Mouse (Mus musculus): ENCODE results near the gene Homez. TPM values are rescaled to one million over a fixed set of nuclear protein-coding genes. Genes with fewer than 3 reads are reported as not detected.

Gene Homez
- polyA plus RNA-seq, 1 experiment from 2014 or later = 13.6 TPM

DNA sequence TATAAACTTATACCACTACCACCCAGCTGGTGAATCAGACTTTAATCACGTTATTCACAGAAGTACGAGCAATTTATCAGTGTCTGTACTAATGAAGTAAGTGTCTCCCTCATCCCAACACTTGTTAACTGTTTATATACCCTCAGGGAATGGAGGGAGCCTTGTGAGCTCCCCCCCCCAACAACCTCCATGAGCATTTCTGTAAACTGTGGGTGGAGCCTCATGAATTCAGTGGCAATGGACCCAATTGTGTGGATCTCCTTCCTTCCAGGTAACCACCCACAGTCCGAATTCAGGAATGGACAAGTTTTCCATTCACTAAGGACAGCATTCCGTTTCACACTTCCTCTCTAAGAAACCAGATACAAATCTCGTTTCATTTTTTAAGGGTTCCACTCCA, 5.1 kb downstream of the Homez start:
- Histone ChIP-seq H3K4me2 (no peak overlapping the region), H3K9me3 (no peaks in the 10 kb centered on the region), H3K4me1 (replicated peaks) (peaks cover 12% of the 10 kb centered on the region), H3K27me3 (no peaks in the 10 kb centered on the region), H3K9ac (no peak overlapping the region), H3K27ac (replicated peaks) (no peak overlapping the region), H3K36me3 (no peaks in the 10 kb centered on the region), H3K4me3 (no peak overlapping the region)
- 88% methylated on average over 5 of the region's 5 CpGs for WGBS
- no peak for ATAC-seq (ENCODE audit: low read depth)

DNA sequence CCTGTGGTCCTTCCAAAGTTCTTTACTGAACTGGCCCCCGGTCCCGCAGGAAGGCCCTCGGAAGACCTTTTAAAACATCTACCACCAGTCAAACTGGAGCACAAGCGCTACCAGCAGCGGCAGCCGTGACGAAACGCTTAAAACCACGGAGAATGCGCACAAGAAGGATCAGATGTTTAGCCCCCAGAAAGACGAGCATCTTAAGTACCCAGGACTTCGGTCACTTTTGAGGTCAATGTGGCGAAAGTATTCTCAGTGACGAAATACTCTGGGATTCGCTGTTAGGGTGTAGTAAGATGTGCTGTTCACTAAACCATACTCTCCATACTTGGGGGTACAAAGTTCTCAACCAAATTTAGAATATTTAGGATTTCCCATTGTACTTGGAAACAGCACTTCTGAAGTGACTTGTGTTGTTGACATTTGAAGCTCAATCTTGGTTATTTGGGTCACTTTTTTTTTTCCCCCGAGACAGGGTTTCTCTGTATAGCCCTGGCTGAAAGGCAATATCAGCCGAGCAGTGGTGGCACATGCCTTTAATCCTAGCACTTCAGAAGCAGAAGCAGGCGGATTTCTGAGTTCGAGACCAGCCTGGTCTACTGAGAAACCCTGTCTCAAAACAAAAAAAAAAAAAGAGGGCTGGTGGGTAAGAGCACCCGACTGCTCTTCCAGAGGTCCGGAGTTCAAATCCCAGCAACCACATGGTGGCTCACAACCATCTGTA, 6.3 kb downstream of the Homez start:
- Histone ChIP-seq H3K9ac (peak overlapping the region; percentile 96), H3K27ac (replicated peaks) (peak overlapping the region; percentile 61), H3K36me3 (no peaks in the 10 kb centered on the region), H3K27me3 (no peaks in the 10 kb centered on the region), H3K4me2 (peak overlapping the region; percentile 87), H3K4me1 (replicated peaks) (peaks cover 12% of the 10 kb centered on the region), H3K4me3 (peak overlapping the region; percentile 97), H3K9me3 (no peaks in the 10 kb centered on the region)
- ATAC-seq (ENCODE audit: low read depth) = peak; percentile 17; the same call in 1 of the 2 replicates
- 18% methylated on average over 21 of the region's 21 CpGs for WGBS

DNA sequence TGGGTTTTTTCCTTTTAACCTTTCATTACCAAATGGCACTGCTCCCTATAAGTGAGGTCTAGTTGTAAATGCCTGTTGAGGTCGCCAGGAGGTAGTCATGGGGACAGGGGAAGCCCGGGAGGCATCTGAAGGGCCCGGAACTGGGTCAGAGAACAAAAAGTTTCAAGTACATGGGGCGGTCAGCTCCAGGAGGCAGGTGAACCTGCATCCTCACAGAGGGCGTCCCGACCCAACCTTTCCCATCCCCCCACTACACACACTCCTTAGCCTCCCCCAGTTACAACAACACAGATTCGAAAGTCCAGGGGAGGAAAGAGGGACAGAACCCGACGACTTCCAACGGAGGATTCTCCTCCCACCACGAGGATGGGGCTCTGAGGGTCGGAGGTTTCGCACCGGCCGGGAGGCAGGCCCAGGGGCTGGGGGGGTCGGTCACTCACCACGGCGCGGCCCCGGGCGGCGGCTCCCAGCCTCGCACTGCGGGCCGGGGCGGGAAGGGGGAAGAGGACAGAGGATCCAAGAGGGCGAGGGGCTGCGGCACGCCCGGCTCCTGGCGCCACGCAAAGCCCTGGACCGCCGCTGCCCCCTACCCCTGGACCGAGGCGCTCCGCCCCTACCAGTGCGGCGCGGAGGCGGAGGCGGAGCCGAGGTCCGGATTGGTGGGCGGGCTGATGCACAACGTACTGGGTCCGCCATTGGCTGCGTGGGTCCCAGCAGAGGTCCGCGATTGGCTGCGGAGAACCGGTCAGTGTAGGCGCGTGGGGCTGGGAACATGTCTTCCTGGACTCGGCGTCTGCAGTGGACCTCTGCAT, 7.1 kb downstream of the Homez start:
- no peaks in the 10 kb centered on the region for H3K9me3 ChIP-seq
- H3K27ac ChIP-seq (replicated peaks) = peak overlapping the region; percentile 79
- ATAC-seq (ENCODE audit: low read depth) = peak; percentile 100
- WGBS = 1% methylated on average over 52 of the region's 56 CpGs
- H3K27me3 ChIP-seq = no peaks in the 10 kb centered on the region
- peak overlapping the region; percentile 97 for H3K4me3 ChIP-seq
- peaks cover 12% of the 10 kb centered on the region for H3K4me1 ChIP-seq (replicated peaks)
- peak overlapping the region; percentile 87 for H3K4me2 ChIP-seq
- peak overlapping the region; percentile 96 for H3K9ac ChIP-seq
- H3K36me3 ChIP-seq = no peaks in the 10 kb centered on the region

GRCm38 (mm10) chr14:54860511-54860910, 10.2 kb downstream of the Homez start:
- peaks cover 12% of the 10 kb centered on the region for H3K4me1 ChIP-seq (replicated peaks)
- 38% methylated on average over 2 of the region's 2 CpGs for WGBS
- no peak for ATAC-seq (ENCODE audit: low read depth)
- H3K4me3 ChIP-seq = no peak overlapping the region
- H3K4me2 ChIP-seq = no peak overlapping the region
- H3K27ac ChIP-seq (replicated peaks) = no peak overlapping the region
- H3K36me3 ChIP-seq = peaks cover 22% of the 10 kb centered on the region
- H3K9ac ChIP-seq = no peak overlapping the region
- H3K9me3 ChIP-seq = no peaks in the 10 kb centered on the region
- H3K27me3 ChIP-seq = no peaks in the 10 kb centered on the region

DNA sequence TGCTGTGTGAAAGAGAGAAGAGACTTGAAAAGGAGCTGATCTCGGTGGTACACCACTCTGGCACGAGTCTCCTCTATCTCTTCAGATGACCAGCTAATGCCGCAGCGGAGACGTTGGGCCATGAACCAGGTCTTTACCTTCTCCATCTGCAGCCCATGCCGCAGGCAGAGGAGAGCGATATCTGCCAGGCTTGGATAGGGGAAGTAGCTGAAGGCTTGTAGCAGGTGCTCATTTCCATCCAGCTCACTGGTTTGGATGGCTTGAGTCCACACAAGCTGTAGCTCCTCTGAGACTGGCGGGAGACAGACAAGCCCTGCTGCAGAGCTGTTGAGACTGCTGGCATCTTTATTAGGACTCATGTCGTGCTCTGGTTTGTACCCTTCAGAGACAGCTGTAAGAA, 12.9 kb downstream of the Homez start:
- H3K4me3 ChIP-seq = no peak overlapping the region
- no peak overlapping the region for H3K27ac ChIP-seq (replicated peaks)
- 90% methylated on average over 9 of the region's 9 CpGs for WGBS
- H3K9me3 ChIP-seq = no peaks in the 10 kb centered on the region
- no peak for ATAC-seq (ENCODE audit: low read depth)
- no peak overlapping the region for H3K4me2 ChIP-seq
- H3K4me1 ChIP-seq (replicated peaks) = peaks cover 2% of the 10 kb centered on the region
- H3K36me3 ChIP-seq = peaks cover 27% of the 10 kb centered on the region
- H3K9ac ChIP-seq = no peak overlapping the region
- no peaks in the 10 kb centered on the region for H3K27me3 ChIP-seq

DNA sequence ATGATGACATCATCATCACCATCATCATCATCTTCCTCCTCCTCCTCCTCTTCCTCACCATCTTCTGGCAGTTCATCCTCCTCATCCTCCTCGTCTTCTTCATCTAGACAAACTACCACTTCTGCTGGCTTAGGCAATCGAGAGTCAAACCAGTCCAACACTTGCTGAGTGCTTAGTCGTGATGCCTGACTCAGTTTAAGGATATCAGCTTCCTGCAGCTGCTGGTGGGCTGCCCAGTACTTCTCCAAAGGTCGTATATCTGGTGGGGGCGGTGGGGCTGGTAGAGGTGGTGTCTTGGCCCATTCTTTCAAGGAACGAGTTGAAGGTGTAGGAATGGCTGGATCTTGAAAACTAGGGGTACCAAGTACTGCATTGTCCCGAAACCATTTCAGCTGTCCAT, 14.1 kb downstream of the Homez start:
- Histone ChIP-seq H3K4me3 (no peak overlapping the region), H3K4me1 (replicated peaks) (no peaks in the 10 kb centered on the region), H3K27ac (replicated peaks) (no peak overlapping the region), H3K36me3 (peaks cover 27% of the 10 kb centered on the region), H3K9ac (no peak overlapping the region), H3K27me3 (no peaks in the 10 kb centered on the region), H3K4me2 (no peak overlapping the region), H3K9me3 (no peaks in the 10 kb centered on the region)
- no peak for ATAC-seq (ENCODE audit: low read depth)
- 86% methylated on average over 7 of the region's 7 CpGs for WGBS

- ATAC-seq (ENCODE audit: low read depth) = no peak
- H3K27ac ChIP-seq (replicated peaks) = no peak overlapping the region
- H3K9ac ChIP-seq = no peak overlapping the region
- peaks cover 27% of the 10 kb centered on the region for H3K36me3 ChIP-seq
- H3K9me3 ChIP-seq = no peaks in the 10 kb centered on the region
- H3K4me3 ChIP-seq = no peak overlapping the region
- no peaks in the 10 kb centered on the region for H3K4me1 ChIP-seq (replicated peaks)
- H3K4me2 ChIP-seq = no peak overlapping the region
- 97% methylated on average over 3 of the region's 3 CpGs for WGBS
- no peaks in the 10 kb centered on the region for H3K27me3 ChIP-seq
Measured at GRCm38 (mm10) chr14:54855726-54856125, 15.0 kb downstream of the Homez start.

DNA sequence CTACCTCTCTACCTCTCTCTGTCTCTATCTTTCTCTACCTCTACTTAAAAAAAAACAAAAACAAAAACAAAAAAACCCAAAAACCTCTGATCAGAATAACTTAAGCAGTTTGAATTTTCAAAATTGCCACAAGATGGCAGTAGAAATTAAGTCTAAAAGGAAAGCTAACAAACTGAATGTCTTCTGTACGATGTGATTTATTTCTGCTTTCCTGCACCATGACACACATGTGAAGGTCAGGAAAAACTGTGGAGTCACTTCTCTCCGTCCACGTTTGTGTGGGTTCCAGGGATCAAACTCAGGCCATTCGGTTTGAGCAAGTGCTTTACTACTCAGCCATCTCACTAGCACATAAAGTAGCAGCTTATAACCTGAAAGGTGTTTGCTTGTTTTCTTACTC, 27.3 kb downstream of the Homez start:
- Histone ChIP-seq H3K27ac (replicated peaks) (no peak overlapping the region), H3K4me1 (replicated peaks) (no peaks in the 10 kb centered on the region), H3K9ac (no peak overlapping the region), H3K4me3 (no peak overlapping the region), H3K9me3 (no peaks in the 10 kb centered on the region), H3K36me3 (no peaks in the 10 kb centered on the region), H3K4me2 (no peak overlapping the region), H3K27me3 (peaks cover 6% of the 10 kb centered on the region; the same call in 1 of the 2 replicates)
- WGBS = 5% methylated on average over 4 of the region's 4 CpGs
- ATAC-seq (ENCODE audit: low read depth) = no peak

DNA sequence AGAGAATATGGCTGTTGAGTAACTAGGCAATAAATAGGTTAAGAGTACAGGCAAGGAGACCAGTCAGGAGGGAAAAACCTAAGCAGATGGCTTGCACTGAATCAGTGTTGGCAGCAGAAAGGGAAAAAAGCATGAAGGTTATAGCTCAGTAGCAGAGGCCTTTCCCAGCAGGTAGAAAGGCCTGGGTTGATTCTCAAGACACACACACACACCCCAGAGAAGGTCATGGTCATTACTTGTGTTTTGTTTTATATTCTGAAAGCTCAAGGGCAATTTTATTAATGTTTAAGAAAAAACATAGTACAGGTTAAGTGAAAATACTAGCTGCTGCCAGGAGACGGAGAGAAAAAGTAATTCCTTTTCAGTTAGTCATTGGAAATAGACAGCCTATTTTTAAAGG, 47.0 kb downstream of the Homez start:
- 95% methylated on average over 1 of the region's 1 CpGs for WGBS
- Histone ChIP-seq H3K36me3 (no peaks in the 10 kb centered on the region), H3K27me3 (no peaks in the 10 kb centered on the region), H3K4me1 (replicated peaks) (no peaks in the 10 kb centered on the region), H3K4me3 (no peak overlapping the region), H3K9ac (no peak overlapping the region), H3K9me3 (no peaks in the 10 kb centered on the region), H3K27ac (replicated peaks) (no peak overlapping the region), H3K4me2 (no peak overlapping the region)
- ATAC-seq (ENCODE audit: low read depth) = no peak

DNA sequence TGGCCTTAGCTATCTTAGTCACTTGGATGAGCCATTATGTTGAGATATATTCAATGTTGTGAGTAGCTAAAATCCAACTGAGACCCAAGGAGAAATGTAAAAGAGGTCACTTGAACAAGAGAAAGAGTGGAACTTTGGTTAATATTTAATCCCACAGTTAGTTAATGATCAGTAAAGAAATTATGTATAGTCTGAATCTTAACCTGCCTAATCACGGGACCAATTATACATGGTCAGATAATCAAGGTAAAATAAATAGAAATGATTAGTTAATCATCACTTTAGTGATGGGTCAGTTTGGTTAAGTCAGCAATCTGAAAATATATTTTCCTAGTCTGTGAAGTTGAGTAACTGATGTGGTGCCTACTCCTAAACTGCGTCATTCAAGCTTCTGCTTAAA, 48.5 kb downstream of the Homez start:
- WGBS = 89% methylated on average over 2 of the region's 2 CpGs
- H3K9me3 ChIP-seq = no peaks in the 10 kb centered on the region
- H3K9ac ChIP-seq = no peak overlapping the region
- H3K4me1 ChIP-seq (replicated peaks) = no peaks in the 10 kb centered on the region
- no peaks in the 10 kb centered on the region for H3K36me3 ChIP-seq
- ATAC-seq (ENCODE audit: low read depth) = no peak
- no peaks in the 10 kb centered on the region for H3K27me3 ChIP-seq
- no peak overlapping the region for H3K4me3 ChIP-seq
- no peak overlapping the region for H3K4me2 ChIP-seq
- no peak overlapping the region for H3K27ac ChIP-seq (replicated peaks)

DNA sequence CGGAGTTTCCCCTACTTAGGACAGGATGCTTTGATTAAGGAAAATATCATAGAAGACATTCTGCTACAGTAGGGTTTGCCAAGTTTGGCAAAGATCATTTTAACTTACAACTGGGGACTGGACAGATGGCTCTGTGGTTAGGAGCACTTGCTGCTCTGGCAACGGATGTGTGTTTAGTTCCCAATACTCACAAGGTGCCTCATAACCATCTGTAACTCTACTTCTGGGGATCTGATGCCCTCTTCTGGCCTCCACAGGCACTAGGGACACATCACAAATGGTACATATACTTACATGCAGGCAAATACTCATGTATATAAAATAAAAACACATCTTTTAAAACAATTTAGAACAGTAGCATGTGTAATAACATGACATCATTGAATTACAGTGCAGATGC, 53.0 kb downstream of the Homez start:
- Histone ChIP-seq H3K9me3 (no peaks in the 10 kb centered on the region), H3K36me3 (no peaks in the 10 kb centered on the region), H3K4me1 (replicated peaks) (no peaks in the 10 kb centered on the region), H3K27ac (replicated peaks) (no peak overlapping the region), H3K9ac (no peak overlapping the region), H3K27me3 (no peaks in the 10 kb centered on the region), H3K4me2 (no peak overlapping the region), H3K4me3 (no peak overlapping the region)
- ATAC-seq (ENCODE audit: low read depth) = no peak
- 52% methylated on average over 2 of the region's 2 CpGs for WGBS

GRCm38 (mm10) chr14:54815737-54816136, 55.0 kb downstream of the Homez start:
- ATAC-seq (ENCODE audit: low read depth) = no peak
- Histone ChIP-seq H3K9ac (no peak overlapping the region), H3K9me3 (no peaks in the 10 kb centered on the region), H3K4me3 (no peak overlapping the region), H3K27me3 (no peaks in the 10 kb centered on the region), H3K27ac (replicated peaks) (no peak overlapping the region), H3K4me2 (no peak overlapping the region), H3K4me1 (replicated peaks) (no peaks in the 10 kb centered on the region), H3K36me3 (no peaks in the 10 kb centered on the region)
- 61% methylated on average over 3 of the region's 3 CpGs for WGBS

Data from neural tube, embryonic 13.5 days (tissue).